Mouse (Mus musculus): ENCODE results near the gene Cdkn2d.

GRCm38 (mm10) chr9:21261831-21262230 is 29.4 kb downstream of the Cdkn2d start:
- TF ChIP-seq POLR2A (IDR thresholded peaks at IDR 0.05; ENCODE audit: control insufficient read depth, low read depth, low read length) (no peak), CTCF (IDR thresholded peaks at IDR 0.05; ENCODE audit: control insufficient read depth, insufficient read depth, insufficient replicate concordance, low read depth, low read length) (no peak)

All from testis, adult 2 months (tissue).